Mouse (Mus musculus) CH12.LX (cell line): ENCODE data around the gene Cer1.

Experiments
- CHD1 ChIP-seq: IDR thresholded peaks from 2 replicates; pipeline ENCODE4 v1.6.1; 2012; ENCODE audit warnings: low read depth, low read length, improper control_type of control experiment, inconsistent platforms
- CTCF ChIP-seq, 2 experiments: IDR thresholded peaks in 1 of 2; conservative IDR thresholded peaks in 1 of 2; 2 replicates each; pipeline ENCODE4 v1.5.1; 2011 to 2012; ENCODE audit warnings: low read depth in 2 of 2, low read length in 2 of 2, improper control_type of control experiment in 1 of 2, inconsistent platforms in 1 of 2, mild to moderate bottlenecking in 1 of 2, moderate library complexity in 1 of 2
- ELF1 ChIP-seq: IDR thresholded peaks from 2 replicates; pipeline ENCODE4 v1.6.1; 2014; ENCODE audit warnings: low read depth, mild to moderate bottlenecking, inconsistent platforms, low read length, improper control_type of control experiment
- EP300 ChIP-seq: IDR thresholded peaks from 2 replicates; pipeline ENCODE4 v1.6.1; 2011; ENCODE audit warnings: low read length, improper control_type of control experiment
- KAT2A ChIP-seq: IDR thresholded peaks from 2 replicates; pipeline ENCODE4 v1.6.1; 2012; ENCODE audit warnings: low read length, improper control_type of control experiment, inconsistent platforms; ENCODE audit not compliant: insufficient replicate concordance
- NRF1 ChIP-seq: IDR thresholded peaks from 2 replicates; pipeline ENCODE4 v1.6.1; 2014; ENCODE audit warnings: low read depth, mild to moderate bottlenecking, inconsistent platforms, low read length, improper control_type of control experiment, moderate library complexity
- PAX5 ChIP-seq: IDR thresholded peaks from 2 replicates; pipeline ENCODE4 v1.6.1; 2012; ENCODE audit warnings: low read length, inconsistent platforms, mixed read lengths
- POLR2A ChIP-seq: IDR thresholded peaks from 2 replicates; pipeline ENCODE4 v1.6.1; 2011; ENCODE audit warnings: low read depth, mild to moderate bottlenecking, improper control_type of control experiment, low read length
- ZKSCAN1 ChIP-seq: IDR thresholded peaks from 2 replicates; pipeline ENCODE4 v1.6.1; 2012; ENCODE audit warnings: low read depth, inconsistent platforms, low read length, improper control_type of control experiment, borderline replicate concordance
- ZMIZ1 ChIP-seq: IDR thresholded peaks from 2 replicates; pipeline ENCODE4 v1.6.1; 2012; ENCODE audit warnings: low read depth, mild to moderate bottlenecking, inconsistent platforms, low read length, improper control_type of control experiment
- ZNF384 ChIP-seq: IDR thresholded peaks from 2 replicates; pipeline ENCODE4 v1.6.1; 2012; ENCODE audit warnings: low read depth, low read length, improper control_type of control experiment, inconsistent platforms

- TF ChIP-seq CTCF (conservative IDR thresholded peaks at IDR 0.05 in 1 of 2, IDR thresholded peaks at IDR 0.05 in 1 of 2; ENCODE audit: low read depth in 2 of 2, low read length in 2 of 2) (no peak), ELF1 (no peak), NRF1 (no peak), CHD1 (no peak), EP300 (no peak), KAT2A (no peak), PAX5 (no peak), ZNF384 (no peak), POLR2A (no peak), ZMIZ1 (no peak), ZKSCAN1 (no peak)
These were observed 33.7 kb upstream of the Cer1 start for GRCm38 (mm10) chr4:82918625-82919024.
